Mouse (Mus musculus): Measurements from ENCODE around the gene Stx6.

GRCm38 (mm10) chr1:155202472-155202871 lies 44.0 kb downstream of the Stx6 start:
- TF ChIP-seq POLR2A (IDR thresholded peaks at IDR 0.05; ENCODE audit: low read depth, low read length), result no peak
- no peak for TF ChIP-seq CTCF (IDR thresholded peaks at IDR 0.05; ENCODE audit: extremely low read depth, insufficient read length, insufficient replicate concordance, low read depth, low read length)
